Mouse (Mus musculus) liver, embryonic 12.5 days (tissue): ENCODE data around the gene Foxp1. TPM values are rescaled to one million over a fixed set of nuclear protein-coding genes. Genes with fewer than 3 reads are reported as not detected.

Source experiments
- ATAC-seq: fragments of 200-750 bp; cut with Nextera tagmentation; 2 replicates; pipeline ENCODE4 v1.8.0; 2017; ENCODE audit warnings: moderate number of reproducible peaks, mild to moderate bottlenecking, moderate library complexity
- H3K27ac ChIP-seq: fragments of 300-500 bp; sonication (generic); 2 replicates; pipeline ENCODE4 v1.5.1; 2016; ENCODE audit warnings: mild to moderate bottlenecking
- H3K27me3 ChIP-seq: fragments of 300-500 bp; sonication (generic); replicated peaks from 2 replicates; pipeline ENCODE4 v1.6.1; 2016; ENCODE audit warnings: mild to moderate bottlenecking, moderate library complexity
- H3K36me3 ChIP-seq: fragments of 300-500 bp; sonication (generic); 2 replicates; pipeline ENCODE4 v1.6.1; 2016; ENCODE audit warnings: mild to moderate bottlenecking, moderate library complexity
- H3K4me1 ChIP-seq: fragments of 300-500 bp; sonication (generic); 2 replicates; pipeline ENCODE4 v1.6.1; 2016
- H3K4me2 ChIP-seq: fragments of 300-500 bp; sonication (generic); 2 replicates; pipeline ENCODE4 v1.6.1; 2016; ENCODE audit warnings: mild to moderate bottlenecking, moderate library complexity
- H3K4me3 ChIP-seq: fragments of 300-500 bp; sonication (generic); 2 replicates; pipeline ENCODE4 v1.5.1; 2016; ENCODE audit warnings: mild to moderate bottlenecking, moderate library complexity
- H3K9ac ChIP-seq: fragments of 300-500 bp; sonication (generic); 2 replicates; pipeline ENCODE4 v1.6.1; 2016; ENCODE audit warnings: mild to moderate bottlenecking, moderate library complexity
- H3K9me3 ChIP-seq: fragments of 300-500 bp; sonication (generic); replicated peaks from 2 replicates; pipeline ENCODE4 v1.6.1; 2016; ENCODE audit warnings: mild to moderate bottlenecking, moderate library complexity
- WGBS: fragments of 180-500 bp; shearing (Covaris S2); methylation state at CpG from one replicate; pipeline ENCODE4 v1.1.7; 2016; ENCODE audit not compliant: insufficient replicate concordance; 5-methylcytosine and 5-hydroxymethylcytosine counted together
- polyA plus RNA-seq: library from polyadenylated mRNA; unstranded; fragments of >200 nt; fragmentation: Nextera tagmentation; extraction: Ambion mirVana; gene quantifications from 2 replicates; pipeline ENCODE4 v1.2.1, GENCODE M21; 2016

The Foxp1 gene
- polyA plus RNA-seq, 1 experiment from 2014 or later, result 25.5 TPM

DNA sequence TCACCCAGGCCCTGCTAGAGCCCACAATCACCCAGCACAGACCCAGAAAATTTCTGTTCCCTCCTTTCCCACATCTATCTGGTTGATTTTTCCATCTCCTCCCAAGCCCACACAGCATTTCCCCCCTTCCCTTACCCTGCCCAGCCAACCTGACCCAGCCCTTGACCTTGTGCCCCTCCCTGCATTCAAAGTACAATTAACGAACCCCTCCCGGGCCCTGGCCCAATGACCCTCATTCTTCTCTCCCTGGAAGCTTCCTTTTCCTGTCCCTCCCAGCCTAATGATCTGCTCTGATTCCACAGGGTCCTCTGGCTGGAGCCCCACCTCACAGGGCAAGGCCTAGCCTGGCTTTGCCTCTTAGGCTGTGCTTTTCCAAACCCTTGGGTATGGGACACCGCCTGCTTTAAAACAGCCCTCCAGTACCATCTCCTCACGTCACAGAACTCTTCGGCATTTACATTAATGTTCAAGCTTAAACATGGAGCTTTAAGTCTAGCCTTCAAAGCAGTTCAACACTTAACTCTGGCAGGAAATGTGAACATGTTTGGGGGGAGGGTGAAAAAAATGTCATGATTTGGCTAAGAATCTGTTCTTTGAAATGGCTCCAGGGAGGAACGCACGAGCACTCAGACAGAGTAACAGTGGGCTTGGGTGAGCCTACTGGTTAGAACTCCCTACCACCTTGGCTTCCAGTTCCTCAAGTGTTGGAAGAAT lies 143.4 kb downstream of the Foxp1 start:
- Histone ChIP-seq H3K9ac (no peak overlapping the region), H3K9me3 (no peaks in the 10 kb centered on the region), H3K27me3 (no peaks in the 10 kb centered on the region), H3K27ac (no peak overlapping the region), H3K4me1 (peaks cover 17% of the 10 kb centered on the region), H3K36me3 (no peaks in the 10 kb centered on the region; the same call in 1 of the 2 replicates), H3K4me3 (no peak overlapping the region), H3K4me2 (no peak overlapping the region)
- 74% methylated on average over 7 of the region's 7 CpGs for WGBS
- peak; percentile 30; the same call in 1 of the 2 replicates for ATAC-seq

DNA sequence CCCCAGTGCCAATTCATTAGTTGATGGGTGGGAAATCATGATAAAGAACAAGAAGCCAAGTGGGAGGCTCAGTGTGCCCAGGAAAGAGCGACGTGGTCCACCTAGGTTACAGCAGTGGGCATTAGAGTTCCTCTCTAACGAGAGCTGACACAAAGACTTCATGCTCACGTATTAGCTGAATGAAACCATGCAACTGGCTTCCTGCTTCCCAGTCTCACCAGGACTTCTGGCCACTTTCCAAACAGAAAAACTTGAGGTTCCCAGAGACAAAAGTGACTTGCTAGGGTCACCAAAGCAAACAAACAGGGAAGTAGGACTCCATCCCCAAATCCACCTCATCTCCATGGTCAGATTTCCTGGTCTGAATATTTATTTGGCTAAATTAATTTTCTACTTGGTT lies 144.8 kb downstream of the Foxp1 start:
- ATAC-seq, result no peak
- no peak overlapping the region for H3K4me2 ChIP-seq
- no peaks in the 10 kb centered on the region for H3K9me3 ChIP-seq
- WGBS, result 70% methylated on average over 4 of the region's 4 CpGs
- H3K9ac ChIP-seq, result no peak overlapping the region
- no peak overlapping the region for H3K4me3 ChIP-seq
- no peaks in the 10 kb centered on the region for H3K27me3 ChIP-seq
- H3K4me1 ChIP-seq, result peaks cover 14% of the 10 kb centered on the region
- no peaks in the 10 kb centered on the region; the same call in 1 of the 2 replicates for H3K36me3 ChIP-seq
- H3K27ac ChIP-seq, result no peak overlapping the region

GRCm38 (mm10) chr6:99377131-99377530 lies 145.4 kb downstream of the Foxp1 start:
- ATAC-seq, result no peak
- H3K4me1 ChIP-seq, result peaks cover 14% of the 10 kb centered on the region
- WGBS, result 62% methylated on average over 2 of the region's 2 CpGs

GRCm38 (mm10) chr6:99376721-99377120 lies 145.8 kb downstream of the Foxp1 start:
- Histone ChIP-seq H3K4me1 (peaks cover 14% of the 10 kb centered on the region), H3K4me3 (no peak overlapping the region), H3K9ac (no peak overlapping the region), H3K36me3 (no peaks in the 10 kb centered on the region), H3K27me3 (no peaks in the 10 kb centered on the region), H3K9me3 (no peaks in the 10 kb centered on the region), H3K4me2 (no peak overlapping the region), H3K27ac (no peak overlapping the region)
- 81% methylated on average over 8 of the region's 8 CpGs for WGBS
- ATAC-seq, result no peak

More at GRCm38 (mm10) chr6:99377131-99377530, 145.4 kb downstream of the Foxp1 start:
- Histone ChIP-seq H3K36me3 (no peaks in the 10 kb centered on the region; the same call in 1 of the 2 replicates), H3K27ac (no peak overlapping the region), H3K9me3 (no peaks in the 10 kb centered on the region), H3K27me3 (no peaks in the 10 kb centered on the region), H3K4me2 (no peak overlapping the region), H3K9ac (no peak overlapping the region), H3K4me3 (no peak overlapping the region)

- Histone ChIP-seq H3K4me2 (no peak overlapping the region), H3K27me3 (no peaks in the 10 kb centered on the region), H3K9me3 (no peaks in the 10 kb centered on the region), H3K4me3 (no peak overlapping the region), H3K4me1 (peaks cover 14% of the 10 kb centered on the region), H3K9ac (no peak overlapping the region), H3K27ac (no peak overlapping the region), H3K36me3 (no peaks in the 10 kb centered on the region)
- ATAC-seq, result no peak
- 69% methylated on average over 6 of the region's 6 CpGs for WGBS
Observed at GRCm38 (mm10) chr6:99375865-99376264, 146.7 kb downstream of the Foxp1 start.

DNA sequence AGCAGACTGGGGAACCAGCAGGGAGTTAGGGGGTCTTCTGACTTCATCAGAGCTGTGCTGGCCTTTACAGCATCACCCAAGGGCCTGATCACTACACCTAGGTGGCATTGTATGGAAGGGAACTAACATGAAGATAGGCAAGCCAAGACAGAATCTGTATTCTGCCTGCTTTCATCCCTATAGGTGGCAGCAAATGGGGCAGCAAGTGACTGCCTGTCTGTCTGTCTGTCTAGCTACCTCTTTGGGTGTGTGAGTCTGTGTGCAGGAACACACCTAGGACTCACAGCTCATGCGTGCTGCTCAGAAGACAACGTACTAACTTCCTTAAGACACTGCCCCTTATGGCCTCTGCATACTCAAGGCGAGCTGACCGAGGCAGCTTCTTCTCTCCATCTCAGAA lies 147.1 kb downstream of the Foxp1 start:
- H3K9ac ChIP-seq, result no peak overlapping the region
- H3K27ac ChIP-seq, result no peak overlapping the region
- no peaks in the 10 kb centered on the region for H3K9me3 ChIP-seq
- WGBS, result 72% methylated on average over 4 of the region's 4 CpGs
- no peak for ATAC-seq
- H3K4me2 ChIP-seq, result no peak overlapping the region
- no peak overlapping the region for H3K4me3 ChIP-seq
- H3K4me1 ChIP-seq, result peaks cover 14% of the 10 kb centered on the region
- no peaks in the 10 kb centered on the region for H3K27me3 ChIP-seq
- H3K36me3 ChIP-seq, result no peaks in the 10 kb centered on the region

DNA sequence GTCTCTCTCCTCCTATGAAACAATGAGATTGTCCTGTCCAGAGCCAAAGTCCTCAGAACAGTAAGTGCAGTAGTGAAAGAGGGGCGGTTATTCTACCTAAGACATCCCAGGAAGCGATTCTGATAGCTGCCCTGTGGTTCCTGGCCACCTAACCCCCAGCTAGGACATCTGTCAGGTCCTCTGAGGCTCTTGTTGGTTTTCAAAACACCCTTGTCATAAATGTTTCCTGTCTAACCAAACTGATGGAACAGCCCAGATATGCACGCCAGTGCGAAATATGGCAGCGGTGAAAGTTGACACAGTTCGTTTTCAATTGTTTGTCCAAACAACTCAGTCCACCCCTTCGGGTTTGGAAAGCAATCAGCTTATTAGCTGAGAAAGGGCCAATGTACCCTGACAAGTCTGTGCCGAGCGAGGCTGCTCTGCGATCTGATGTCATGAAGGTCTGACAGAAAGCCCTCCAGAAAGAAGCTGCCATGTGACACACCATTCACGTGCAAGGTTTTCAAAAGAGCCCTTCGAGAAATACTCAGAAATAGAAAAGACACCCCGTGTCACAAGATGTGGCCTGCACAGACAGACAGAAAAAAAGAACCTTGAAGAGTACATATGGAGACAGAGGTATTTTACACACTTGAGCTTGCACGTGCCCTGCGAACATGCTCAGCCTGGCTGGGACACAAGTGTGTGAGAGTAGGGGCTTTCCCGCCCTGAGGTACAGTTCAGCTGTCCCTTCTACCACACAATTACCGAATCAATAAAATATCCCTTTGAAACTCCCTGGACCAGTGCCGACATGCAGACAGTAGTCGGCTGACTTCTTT lies 147.9 kb downstream of the Foxp1 start:
- no peak for ATAC-seq
- Histone ChIP-seq H3K9ac (no peak overlapping the region), H3K4me3 (no peak overlapping the region), H3K36me3 (no peaks in the 10 kb centered on the region), H3K9me3 (no peaks in the 10 kb centered on the region), H3K4me2 (no peak overlapping the region), H3K27ac (no peak overlapping the region), H3K27me3 (no peaks in the 10 kb centered on the region), H3K4me1 (peaks cover 14% of the 10 kb centered on the region)
- WGBS, result 72% methylated on average over 19 of the region's 19 CpGs

GRCm38 (mm10) chr6:99372427-99372826 lies 150.1 kb downstream of the Foxp1 start:
- Histone ChIP-seq H3K27me3 (no peaks in the 10 kb centered on the region), H3K27ac (no peak overlapping the region), H3K36me3 (0 out of 2 replicates have a peak, but pooled peaks cover 5% of the 10 kb centered on the region), H3K4me1 (peaks cover 26% of the 10 kb centered on the region), H3K9me3 (no peaks in the 10 kb centered on the region), H3K9ac (no peak overlapping the region), H3K4me3 (no peak overlapping the region), H3K4me2 (no peak overlapping the region)
- 60% methylated on average over 5 of the region's 5 CpGs for WGBS
- no peak for ATAC-seq

- H3K27ac ChIP-seq, result no peak overlapping the region
- no peak overlapping the region for H3K4me3 ChIP-seq
- no peak overlapping the region for H3K4me2 ChIP-seq
- H3K9me3 ChIP-seq, result no peaks in the 10 kb centered on the region
- 0 out of 2 replicates have a peak, but pooled peaks cover 5% of the 10 kb centered on the region for H3K36me3 ChIP-seq
- no peak overlapping the region for H3K9ac ChIP-seq
- H3K27me3 ChIP-seq, result no peaks in the 10 kb centered on the region
- ATAC-seq, result no peak
- WGBS, result 77% methylated on average over 6 of the region's 6 CpGs
- peaks cover 26% of the 10 kb centered on the region for H3K4me1 ChIP-seq
Observed at GRCm38 (mm10) chr6:99372016-99372415, 150.5 kb downstream of the Foxp1 start.

- WGBS, result 88% methylated on average over 2 of the region's 2 CpGs
Observed at GRCm38 (mm10) chr6:99369931-99370330, 152.6 kb downstream of the Foxp1 start.

GRCm38 (mm10) chr6:99369156-99369555 lies 153.4 kb downstream of the Foxp1 start:
- H3K36me3 ChIP-seq, result 0 out of 2 replicates have a peak, but pooled peaks cover 5% of the 10 kb centered on the region
- no peak overlapping the region for H3K9ac ChIP-seq
- no peaks in the 10 kb centered on the region for H3K9me3 ChIP-seq
- peaks cover 14% of the 10 kb centered on the region for H3K4me1 ChIP-seq
- H3K4me2 ChIP-seq, result no peak overlapping the region
- no peak for ATAC-seq
- H3K4me3 ChIP-seq, result no peak overlapping the region
- WGBS, result 76% methylated on average over 3 of the region's 3 CpGs
- H3K27me3 ChIP-seq, result no peaks in the 10 kb centered on the region
- no peak overlapping the region for H3K27ac ChIP-seq

More at GRCm38 (mm10) chr6:99369931-99370330, 152.6 kb downstream of the Foxp1 start:
- H3K9ac ChIP-seq, result no peak overlapping the region
- no peak overlapping the region for H3K4me2 ChIP-seq
- peaks cover 22% of the 10 kb centered on the region for H3K4me1 ChIP-seq
- no peaks in the 10 kb centered on the region for H3K9me3 ChIP-seq
- ATAC-seq, result no peak
- no peak overlapping the region for H3K27ac ChIP-seq
- H3K4me3 ChIP-seq, result no peak overlapping the region
- 0 out of 2 replicates have a peak, but pooled peaks cover 5% of the 10 kb centered on the region for H3K36me3 ChIP-seq
- no peaks in the 10 kb centered on the region for H3K27me3 ChIP-seq

DNA sequence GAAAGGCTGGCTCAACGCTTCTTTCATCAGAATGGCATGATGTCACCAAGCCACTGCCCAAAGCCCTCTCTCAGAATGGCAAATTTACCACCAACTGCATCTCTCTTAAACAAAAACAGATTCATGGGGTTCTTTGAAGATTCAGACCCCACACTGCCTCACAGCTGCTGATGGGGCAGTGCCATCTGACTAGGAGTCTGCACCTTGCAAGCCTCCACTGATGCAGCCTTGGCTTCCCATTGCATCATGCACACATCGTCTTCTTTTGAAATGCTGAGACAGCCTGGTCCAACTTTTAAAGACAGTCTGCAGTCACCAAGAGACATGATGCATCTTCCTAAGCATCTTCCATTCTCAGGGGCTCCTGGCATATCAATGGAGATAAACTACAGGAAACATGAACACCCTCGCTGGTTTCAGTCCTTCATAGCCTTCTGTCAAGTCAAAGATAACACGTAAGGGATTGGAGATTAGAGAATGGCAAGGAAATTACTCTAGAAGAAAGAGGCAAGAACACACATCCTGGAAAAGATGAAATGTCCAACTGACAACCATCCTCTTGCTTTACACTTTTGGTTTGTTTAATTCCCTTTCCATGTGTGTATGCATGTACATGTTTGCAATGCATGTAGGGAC lies 154.3 kb downstream of the Foxp1 start:
- peaks cover 12% of the 10 kb centered on the region for H3K4me1 ChIP-seq
- H3K4me3 ChIP-seq, result no peak overlapping the region
- H3K27ac ChIP-seq, result no peak overlapping the region
- no peak for ATAC-seq
- no peak overlapping the region for H3K9ac ChIP-seq
- no peak overlapping the region for H3K4me2 ChIP-seq
- H3K36me3 ChIP-seq, result 0 out of 2 replicates have a peak, but pooled peaks cover 5% of the 10 kb centered on the region
- WGBS, result 31% methylated on average over 4 of the region's 4 CpGs
- no peaks in the 10 kb centered on the region for H3K9me3 ChIP-seq
- no peaks in the 10 kb centered on the region for H3K27me3 ChIP-seq
